Mouse (Mus musculus): ENCODE data around the gene Abracl.

Abracl gene

DNA sequence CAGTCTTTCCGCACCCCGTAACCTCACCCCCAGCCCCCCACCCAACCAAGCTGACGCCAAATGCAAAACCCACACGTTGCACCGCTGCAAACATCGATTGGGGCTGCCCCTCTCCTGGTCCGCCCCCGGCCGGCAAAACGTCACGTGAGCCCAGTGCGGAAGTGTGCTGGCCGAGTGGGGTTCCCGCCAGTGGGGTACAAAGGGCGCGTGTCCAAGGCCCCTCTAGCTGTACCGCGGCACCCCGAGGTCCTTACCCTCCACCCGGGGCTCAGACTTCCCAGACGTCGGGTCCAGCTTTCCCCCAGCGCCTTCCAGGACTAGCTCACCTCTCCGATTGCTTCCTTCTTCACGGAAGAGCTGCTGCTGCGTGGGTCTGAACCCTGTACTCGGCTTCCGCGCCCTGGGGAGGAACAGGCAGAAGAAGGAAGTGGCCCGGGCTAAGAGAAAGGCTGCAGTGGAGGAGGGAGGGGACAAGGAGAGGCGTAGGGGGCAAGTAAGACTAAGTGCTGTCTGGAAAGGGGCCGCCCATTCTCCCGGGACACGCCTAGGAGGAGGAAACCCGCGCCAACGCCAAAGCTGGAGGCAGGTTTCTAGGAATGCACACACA, at the start of gene Abracl:
Abracl (minus strand) TSS at position 548 of the 607 bp plus-strand sequence.
- peak; percentile 88 for DNase-seq

DNA sequence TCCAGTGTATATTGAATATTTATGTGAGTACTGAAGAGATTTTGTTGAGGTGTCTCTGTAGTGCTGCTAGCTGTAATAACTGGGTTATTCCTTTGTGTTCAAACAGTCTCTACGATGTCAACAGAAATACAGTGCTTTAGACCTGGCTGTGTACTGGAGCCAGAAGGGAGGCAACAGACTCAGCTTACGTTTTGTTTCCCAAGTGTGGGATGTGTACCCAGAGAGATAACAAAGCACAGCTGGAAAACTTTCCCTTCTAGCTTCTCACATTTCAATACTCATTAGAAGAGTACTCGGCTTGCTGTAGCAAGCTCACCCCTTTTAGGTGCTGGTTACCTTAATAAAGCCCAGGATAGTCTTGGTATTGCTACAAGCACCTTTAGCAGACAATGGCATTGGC, 49.8 kb upstream of the Abracl start:
- no peak for DNase-seq

DNA sequence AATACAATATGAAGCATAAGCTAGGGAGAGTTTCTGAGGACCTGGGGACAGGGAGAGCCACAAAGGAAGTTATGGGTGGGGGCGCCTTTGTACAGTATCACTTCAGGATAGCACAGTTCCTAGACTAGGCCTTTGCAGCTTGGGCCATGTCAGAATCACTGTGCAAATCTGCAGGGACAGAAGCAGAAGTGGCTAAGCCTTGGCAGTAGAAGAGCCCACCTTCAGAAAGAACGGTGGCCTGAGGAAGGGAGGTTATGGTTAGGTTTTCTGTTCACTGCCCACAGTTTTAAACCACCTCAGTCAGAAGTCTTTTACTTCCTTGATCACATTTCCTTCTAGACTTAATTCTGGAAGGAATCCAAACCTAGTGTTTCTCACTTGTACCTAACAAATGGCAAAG, 47.5 kb upstream of the Abracl start:
- no peak for DNase-seq

DNA sequence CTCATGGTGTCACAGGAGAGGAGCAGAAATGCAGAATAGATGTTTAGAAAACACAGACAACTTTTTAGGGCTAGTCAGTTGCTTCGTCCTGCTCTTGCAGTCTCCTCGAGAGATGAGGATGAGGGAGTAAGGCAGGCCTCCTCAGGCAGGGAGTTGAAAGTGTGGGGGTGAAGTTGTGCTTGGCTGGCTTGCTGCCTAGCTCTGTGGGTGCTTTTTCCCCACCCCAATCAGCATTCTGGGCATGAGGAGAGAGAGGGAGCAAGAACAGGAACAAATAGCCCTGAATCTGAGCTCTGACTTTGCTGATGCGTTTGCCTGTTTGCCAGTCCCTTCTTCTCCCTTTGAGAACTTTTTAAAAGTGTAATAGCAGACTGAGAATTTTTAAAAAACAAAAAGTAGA, 47.1 kb upstream of the Abracl start:
- no peak for DNase-seq

GRCm38 (mm10) chr10:18069576-18069975, 46.5 kb upstream of the Abracl start:
- DNase-seq: no peak

DNA sequence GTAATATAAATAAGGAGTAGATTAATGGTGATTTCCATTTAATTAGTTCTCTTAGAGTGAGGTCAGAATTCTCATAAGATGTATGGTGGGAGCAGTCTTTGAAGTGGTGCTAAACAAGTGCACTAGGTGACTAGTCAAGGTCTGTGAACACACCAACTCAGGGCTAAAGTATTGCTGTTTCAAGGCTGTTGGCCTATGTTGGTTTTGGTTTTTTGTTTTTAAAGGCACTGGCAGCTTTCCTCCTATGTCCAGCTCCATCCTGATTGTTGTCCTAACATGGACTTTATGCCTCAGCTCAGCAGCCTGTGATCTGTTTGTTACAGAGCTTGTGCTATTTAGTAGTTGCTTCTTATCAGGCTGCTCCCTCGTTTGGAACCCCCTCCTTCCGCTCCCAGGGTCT, 45.8 kb upstream of the Abracl start:
- DNase-seq: no peak

- DNase-seq: peak; percentile 15
These were observed 44.8 kb upstream of the Abracl start for GRCm38 (mm10) chr10:18067761-18068446.

GRCm38 (mm10) chr10:18066031-18066439, 42.9 kb upstream of the Abracl start:
- no peak for DNase-seq

DNA sequence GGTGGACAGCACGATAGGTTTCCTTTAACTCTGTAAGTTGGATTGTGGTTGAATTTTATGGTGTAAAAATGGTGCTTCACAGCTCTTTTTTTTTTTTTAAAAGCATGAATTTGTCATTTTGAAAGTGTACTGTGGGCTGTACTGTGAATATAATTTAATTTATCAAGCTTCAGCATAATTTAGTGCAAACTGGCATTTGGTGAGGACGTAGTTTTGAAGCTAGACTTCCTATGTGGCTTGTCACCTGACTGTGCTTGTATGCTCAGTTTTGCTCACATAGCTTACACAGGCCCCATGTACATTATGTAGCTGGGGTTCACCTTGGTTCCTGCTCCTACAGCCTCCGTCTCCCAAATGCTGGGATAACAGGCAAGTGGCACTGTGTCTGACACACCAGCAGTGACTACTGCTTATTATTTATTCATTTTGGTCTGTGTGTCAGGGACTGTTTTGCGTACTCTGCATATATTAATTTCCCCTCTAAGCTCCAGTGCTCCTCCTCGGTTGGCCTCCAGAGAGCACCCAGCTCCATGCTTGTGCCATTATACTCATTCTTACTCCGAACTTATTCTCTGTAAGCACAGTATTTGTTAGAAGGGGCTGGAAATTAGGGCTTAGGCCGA, 41.6 kb upstream of the Abracl start:
- DNase-seq: no peak

DNA sequence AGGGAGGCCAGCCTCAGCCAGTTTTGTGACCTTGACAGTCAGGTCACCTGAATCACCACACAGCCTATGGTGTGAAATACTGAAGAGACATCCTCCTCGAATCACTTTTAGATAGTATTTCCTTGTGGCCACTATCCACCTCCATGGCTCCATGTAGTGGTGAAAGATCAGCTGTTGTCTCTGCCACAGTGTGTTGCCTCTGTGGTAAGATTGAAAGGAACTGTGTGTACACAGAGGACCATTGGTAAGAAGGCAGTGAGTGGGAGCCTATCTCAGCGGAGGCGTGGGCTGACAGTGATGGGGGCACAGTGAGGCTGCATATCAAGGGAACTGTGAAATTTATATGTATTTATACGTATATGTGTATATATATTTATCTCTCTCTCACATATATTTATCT, 38.4 kb upstream of the Abracl start:
- no peak for DNase-seq

DNA sequence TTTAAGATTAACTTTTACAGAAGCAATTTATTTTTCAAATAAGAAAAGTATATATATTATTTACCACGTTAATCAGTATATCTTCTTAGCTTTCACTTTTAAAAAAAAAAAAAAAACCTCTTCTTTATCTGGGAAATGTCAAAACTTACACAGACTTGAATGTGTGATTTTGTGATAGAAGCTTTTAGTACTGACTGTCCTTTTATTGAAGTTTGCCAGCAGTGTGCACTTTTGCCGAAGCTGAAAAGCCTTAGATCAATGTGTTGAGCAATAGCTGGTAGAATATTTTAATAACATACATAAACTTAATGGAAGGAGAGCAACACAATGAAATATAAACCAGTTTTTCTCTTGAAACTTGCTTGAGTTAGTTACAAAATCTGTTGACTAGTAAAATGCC, 37.7 kb upstream of the Abracl start:
- DNase-seq: no peak

GRCm38 (mm10) chr10:18059807-18060206, 36.7 kb upstream of the Abracl start:
- no peak for DNase-seq

DNA sequence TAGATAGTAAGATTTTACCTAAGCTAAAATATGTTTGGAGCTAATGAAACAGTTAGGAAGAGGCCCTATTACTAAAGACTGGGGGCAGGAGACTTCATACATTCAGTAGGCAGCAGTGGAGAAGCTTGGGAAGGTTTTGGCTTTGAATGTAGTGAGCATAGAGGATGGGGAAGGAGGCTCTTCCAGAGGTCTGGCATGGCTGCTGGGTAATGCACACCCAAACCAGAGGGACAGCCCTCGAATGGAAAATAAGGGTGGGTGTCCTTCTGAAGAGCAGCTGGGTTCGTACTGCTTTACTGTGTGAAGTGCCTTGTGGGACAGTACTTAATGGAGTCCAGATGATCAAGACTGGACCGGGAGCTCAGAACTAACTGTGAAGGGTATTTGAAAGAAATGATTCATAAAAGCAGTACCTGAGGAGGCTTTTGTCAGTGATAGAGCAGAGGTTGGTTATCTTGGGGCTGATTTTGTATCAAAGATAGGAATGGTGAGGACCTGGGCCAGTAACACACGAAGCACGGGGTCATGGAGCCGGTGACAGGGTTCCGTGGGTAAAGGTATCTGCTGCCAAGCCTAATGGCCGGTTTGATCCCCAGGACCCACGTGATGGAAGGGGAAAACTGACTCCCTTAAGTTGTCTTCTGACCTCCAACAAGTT, 35.7 kb upstream of the Abracl start:
- DNase-seq: no peak

GRCm38 (mm10) chr10:18056391-18056745, 33.3 kb upstream of the Abracl start:
- no peak for DNase-seq

- DNase-seq: no peak
These were observed 32.8 kb upstream of the Abracl start, which contains the start of gene Reps1 for GRCm38 (mm10) chr10:18055696-18056390. Reps1 (plus strand) TSS chr10:18055861.

GRCm38 (mm10) chr10:18055009-18055695, 32.1 kb upstream of the Abracl start:
- DNase-seq: peak; percentile 94

DNA sequence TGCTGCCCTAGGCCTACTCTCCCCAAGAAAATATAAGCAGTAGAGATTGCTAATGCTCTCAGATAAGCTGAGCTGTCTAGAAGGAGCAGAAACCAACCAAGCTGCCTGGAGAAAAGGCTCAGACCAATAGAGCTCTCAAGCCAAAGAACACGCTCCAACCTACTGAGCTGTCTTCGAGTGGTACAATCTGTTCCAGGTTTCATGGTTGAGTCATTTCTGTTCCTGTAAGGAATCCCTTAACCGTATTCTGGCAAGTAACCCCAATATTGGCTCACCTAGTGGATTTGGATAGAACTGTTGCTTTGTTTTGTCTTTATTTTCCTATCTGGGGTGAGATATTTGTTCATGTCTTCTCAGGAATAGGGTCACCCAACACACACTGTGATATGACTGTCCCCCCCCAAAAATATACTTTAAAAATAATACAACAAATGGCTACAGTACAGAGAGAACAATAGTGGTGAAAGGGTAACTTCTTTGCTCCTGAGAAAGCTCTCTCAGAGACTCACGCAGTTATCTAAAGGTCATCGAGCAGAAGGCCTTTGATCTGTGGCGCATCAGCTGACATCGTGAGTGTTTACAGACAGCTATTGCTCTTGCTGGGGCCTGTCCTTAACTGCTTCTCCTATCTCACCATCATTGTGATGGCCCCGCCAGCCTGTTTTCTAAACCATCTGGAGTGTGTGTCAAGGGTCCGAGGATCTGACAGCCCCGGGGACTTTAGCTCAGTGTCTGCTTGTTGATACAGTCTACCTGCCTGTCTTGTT, 24.5 kb upstream of the Abracl start:
- DNase-seq: no peak

DNA sequence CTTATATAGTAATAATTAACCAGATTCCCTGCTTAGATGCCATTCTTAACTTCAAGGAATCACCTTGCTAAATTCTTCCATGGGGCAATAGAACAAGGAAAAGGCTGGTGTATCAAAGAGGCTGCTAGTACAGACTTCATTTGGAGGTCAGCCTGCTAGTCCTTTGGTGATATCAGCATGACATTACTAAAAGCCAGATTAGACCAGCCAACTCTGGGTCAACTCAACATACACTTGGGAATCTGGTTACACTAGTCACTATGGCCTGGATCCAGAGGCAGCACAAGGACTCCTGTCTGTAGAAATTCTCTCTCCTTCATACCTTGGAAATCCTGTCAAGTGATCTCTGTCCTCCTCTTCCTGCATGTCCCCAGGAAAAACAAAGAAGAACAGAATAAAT, 23.3 kb upstream of the Abracl start:
- DNase-seq: no peak

GRCm38 (mm10) chr10:18036849-18037248, 13.8 kb upstream of the Abracl start:
- no peak for DNase-seq

- no peak for DNase-seq
These were observed 11.3 kb upstream of the Abracl start for GRCm38 (mm10) chr10:18034408-18034807.

GRCm38 (mm10) chr10:18022312-18022711, 776 bp downstream of the Abracl start:
- peak; percentile 81 for DNase-seq
